Mouse (Mus musculus) lung, embryonic 16.5 days (tissue): ENCODE measurements around the gene Jazf1. TPM values are rescaled to one million over a fixed set of nuclear protein-coding genes. Genes with fewer than 3 reads are reported as not detected.
A peak's percentile ranks its signal among the peaks of the same experiment; 100 is the strongest.

Experiments used
- ATAC-seq: fragments of 200-750 bp; cut with Nextera tagmentation; 2 replicates; pipeline ENCODE4 v1.8.0; 2017; ENCODE audit warnings: low read depth, mild to moderate bottlenecking, moderate library complexity
- H3K27ac ChIP-seq: fragments of 300-500 bp; sonication (generic); 2 replicates; pipeline ENCODE4 v1.5.1; 2014; ENCODE audit warnings: mild to moderate bottlenecking, control low read depth, low read length
- H3K27me3 ChIP-seq: fragments of 300-500 bp; sonication (generic); 2 replicates; pipeline ENCODE4 v1.6.1; 2014; ENCODE audit warnings: low read depth, low read length, mixed read lengths; ENCODE audit not compliant: control insufficient read depth, insufficient read depth
- H3K36me3 ChIP-seq: fragments of 300-500 bp; sonication (generic); 2 replicates; pipeline ENCODE4 v1.6.1; 2014; ENCODE audit warnings: low read length; ENCODE audit not compliant: control insufficient read depth, insufficient read depth
- H3K4me1 ChIP-seq: fragments of 300-500 bp; sonication (generic); replicated peaks from 2 replicates; pipeline ENCODE4 v1.6.1; 2014; ENCODE audit warnings: low read length, mixed read lengths; ENCODE audit not compliant: control insufficient read depth, insufficient read depth
- H3K4me2 ChIP-seq: fragments of 300-500 bp; sonication (generic); 2 replicates; pipeline ENCODE4 v1.6.1; 2014; ENCODE audit warnings: low read depth, low read length, control low read depth
- H3K4me3 ChIP-seq: fragments of 300-500 bp; sonication (generic); 2 replicates; pipeline ENCODE4 v1.5.1; 2014; ENCODE audit warnings: mild to moderate bottlenecking, low read length, control low read depth
- H3K9ac ChIP-seq: fragments of 300-500 bp; sonication (generic); 2 replicates; pipeline ENCODE4 v1.6.1; 2014; ENCODE audit warnings: low read length, control low read depth
- H3K9me3 ChIP-seq: fragments of 300-500 bp; sonication (generic); 2 replicates; pipeline ENCODE4 v1.6.1; 2016; ENCODE audit warnings: low read length; ENCODE audit not compliant: control insufficient read depth
- WGBS: fragments of 180-500 bp; shearing (Covaris S2); extraction: QIAGEN DNeasy Blood & Tissue Kit; methylation state at CpG from one replicate; pipeline ENCODE4 v1.1.7; 2014; 5-methylcytosine and 5-hydroxymethylcytosine counted together
- polyA plus RNA-seq: library from polyadenylated mRNA; unstranded; fragments of >200 nt; fragmentation: Nextera tagmentation; extraction: Ambion mirVana; gene quantifications from 2 replicates; pipeline ENCODE4 v1.2.1, GENCODE M21; 2015

The Jazf1 gene
- polyA plus RNA-seq, 1 experiment from 2014 or later = 5.3 TPM

DNA sequence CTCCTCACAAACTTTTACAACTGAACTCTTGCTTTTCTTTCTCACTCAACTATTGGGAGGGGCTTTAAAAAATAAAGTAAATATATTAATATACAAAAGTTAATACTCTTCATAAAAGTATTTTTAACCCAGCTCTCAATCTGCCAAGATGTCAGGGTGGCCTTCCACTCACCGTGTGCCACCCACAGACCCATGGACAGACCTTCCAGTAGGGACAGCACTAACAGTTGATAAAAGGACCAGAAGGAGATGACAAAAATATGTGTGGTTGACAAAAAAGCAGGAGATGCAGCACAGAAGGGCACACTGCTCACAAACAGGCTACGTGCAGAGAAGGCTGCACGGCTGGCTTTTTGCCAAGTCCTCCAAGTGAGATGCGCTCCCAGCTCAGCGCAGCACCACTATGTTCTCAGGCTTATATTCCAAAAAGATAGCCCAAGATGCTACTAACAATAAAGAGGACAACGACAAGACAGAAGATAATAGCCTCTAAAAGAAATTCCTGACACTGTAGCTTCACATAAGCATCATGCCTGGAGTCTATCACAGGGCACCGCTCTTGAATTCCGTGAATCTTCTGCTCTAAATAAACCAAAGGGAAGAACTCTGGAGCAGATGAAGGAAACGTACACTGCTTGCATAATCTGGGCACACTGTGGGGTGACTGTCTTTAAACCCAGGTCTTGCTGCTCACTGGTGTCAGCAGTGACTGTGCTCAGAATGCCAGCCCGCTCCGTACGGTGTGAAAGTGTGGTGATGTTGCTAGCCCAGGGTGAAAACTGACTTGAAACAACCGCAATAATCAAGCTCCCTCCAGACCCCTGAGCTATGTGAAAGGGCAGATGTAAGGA lies 104.4 kb downstream of the Jazf1 start:
- no peak overlapping the region for H3K9ac ChIP-seq
- ATAC-seq = no peak; the same call in 1 of the 2 replicates
- 59% methylated on average over 13 of the region's 13 CpGs for WGBS
- H3K27me3 ChIP-seq = no peaks in the 10 kb centered on the region
- H3K4me1 ChIP-seq = peaks cover 17% of the 10 kb centered on the region
- no peak overlapping the region for H3K4me2 ChIP-seq
- peak overlapping the region; percentile 10; the same call in 1 of the 2 replicates for H3K27ac ChIP-seq
- no peaks in the 10 kb centered on the region for H3K36me3 ChIP-seq
- no peak overlapping the region for H3K4me3 ChIP-seq
- H3K9me3 ChIP-seq = no peaks in the 10 kb centered on the region

DNA sequence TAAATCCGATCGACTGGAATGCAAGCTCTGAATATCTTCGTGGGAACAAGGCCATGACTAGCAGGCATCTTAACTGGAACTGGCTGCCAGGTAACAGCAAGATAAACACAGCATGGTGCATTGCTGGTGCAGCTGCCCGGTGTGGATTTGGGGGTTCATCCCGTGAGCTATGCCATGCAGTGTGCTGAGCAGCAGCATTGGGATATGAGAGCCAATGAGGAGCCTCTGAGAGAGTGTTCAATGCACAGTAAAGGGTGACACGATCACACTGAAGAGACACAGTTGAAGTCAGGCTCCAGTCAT lies 105.0 kb downstream of the Jazf1 start:
- Histone ChIP-seq H3K4me1 (peaks cover 17% of the 10 kb centered on the region), H3K36me3 (no peaks in the 10 kb centered on the region), H3K9me3 (no peaks in the 10 kb centered on the region), H3K9ac (no peak overlapping the region), H3K4me2 (no peak overlapping the region), H3K27me3 (no peaks in the 10 kb centered on the region), H3K27ac (peak overlapping the region; percentile 10; the same call in 1 of the 2 replicates), H3K4me3 (no peak overlapping the region)
- 33% methylated on average over 6 of the region's 6 CpGs for WGBS
- 0 out of 2 replicates have a peak, but pooled peaks have one; percentile 2 for ATAC-seq

DNA sequence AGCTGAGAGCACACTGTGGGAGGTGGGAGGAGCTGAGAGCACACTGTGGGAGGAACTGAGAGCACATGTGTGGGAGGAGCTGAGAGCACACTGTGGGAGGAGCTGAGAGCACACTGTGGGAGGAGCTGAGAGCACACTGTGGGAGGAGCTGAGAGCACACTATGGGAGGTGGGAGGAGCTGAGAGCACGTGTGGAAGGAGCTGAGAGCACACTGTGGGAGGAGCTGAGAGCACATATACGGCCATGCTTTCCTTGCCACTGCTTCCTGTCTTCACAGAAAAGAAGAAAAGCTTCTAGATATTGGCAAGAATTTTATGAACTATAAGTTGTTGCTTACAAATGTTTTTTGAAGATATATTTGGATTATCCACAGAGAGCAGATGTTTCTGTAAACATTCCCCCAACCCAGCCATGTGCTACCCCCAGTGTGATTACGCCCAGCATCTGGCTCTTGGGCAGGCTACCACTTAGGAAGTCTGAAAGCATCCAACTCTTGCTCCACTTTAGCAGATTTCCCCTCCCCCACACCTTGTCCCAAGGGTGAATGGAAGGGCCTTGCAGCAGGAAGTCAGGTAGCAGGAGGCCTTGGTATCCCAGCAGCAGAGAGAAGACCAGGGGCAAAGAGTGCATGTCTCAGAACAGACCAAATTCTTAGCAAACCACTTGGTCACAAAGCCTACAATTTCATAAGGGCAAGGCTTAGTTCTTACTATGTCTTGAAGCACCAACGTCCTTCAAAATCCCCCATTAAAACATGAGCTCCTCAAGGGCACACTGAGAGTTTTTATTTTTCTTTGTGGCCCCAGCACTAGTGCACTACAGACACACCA lies 105.6 kb downstream of the Jazf1 start:
- peaks cover 17% of the 10 kb centered on the region for H3K4me1 ChIP-seq
- 0 out of 2 replicates have a peak overlapping the region, but pooled peaks have one; percentile 37 for H3K27ac ChIP-seq
- H3K4me2 ChIP-seq = no peak overlapping the region
- H3K36me3 ChIP-seq = no peaks in the 10 kb centered on the region
- H3K27me3 ChIP-seq = no peaks in the 10 kb centered on the region
- H3K4me3 ChIP-seq = no peak overlapping the region
- ATAC-seq = peak; percentile 74
- WGBS = 46% methylated on average over 4 of the region's 4 CpGs
- no peak overlapping the region for H3K9ac ChIP-seq
- H3K9me3 ChIP-seq = no peaks in the 10 kb centered on the region

DNA sequence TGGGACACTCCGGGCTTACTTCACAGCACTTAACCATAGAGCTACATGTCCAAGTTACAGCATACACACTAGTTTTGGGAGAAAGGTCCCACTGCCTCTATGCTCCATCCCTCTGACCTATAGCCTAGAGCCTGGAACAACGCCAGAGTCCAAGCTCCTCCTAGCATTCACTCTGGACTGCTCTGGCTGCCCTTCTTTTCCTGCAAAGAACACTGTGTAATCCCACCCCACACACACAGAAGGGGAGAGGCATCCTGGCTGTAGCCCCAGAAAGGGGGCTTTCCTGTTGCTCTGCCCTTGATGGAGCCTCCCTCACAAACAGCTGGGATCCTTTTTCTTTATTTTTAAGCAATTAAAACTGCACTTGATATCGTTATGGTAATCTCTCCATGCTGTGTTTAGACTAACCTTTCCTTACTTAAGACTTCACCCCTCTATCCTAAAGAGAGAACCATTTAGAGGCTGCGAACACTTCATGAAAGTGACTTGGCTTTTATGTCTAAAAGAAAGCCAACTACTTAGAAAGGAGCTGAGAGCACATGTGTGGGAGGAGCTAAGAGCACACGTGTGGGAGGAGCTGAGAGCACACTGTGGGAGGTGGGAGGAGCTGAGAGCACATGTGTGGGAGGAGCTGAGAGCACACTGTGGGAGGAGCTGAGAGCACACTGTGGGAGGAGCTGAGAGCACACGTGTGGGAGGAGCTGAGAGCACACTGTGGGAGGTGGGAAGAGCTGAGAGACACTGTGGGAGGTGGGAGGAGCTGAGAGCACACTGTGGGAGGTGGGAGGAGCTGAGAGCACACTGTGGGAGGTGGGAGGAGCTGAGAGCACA lies 106.6 kb downstream of the Jazf1 start:
- WGBS = 51% methylated on average over 6 of the region's 6 CpGs
- H3K4me2 ChIP-seq = no peak overlapping the region
- H3K9ac ChIP-seq = no peak overlapping the region
- H3K9me3 ChIP-seq = no peaks in the 10 kb centered on the region
- peak overlapping the region; percentile 20; the same call in 1 of the 2 replicates for H3K27ac ChIP-seq
- peak; percentile 56; the same call in 1 of the 2 replicates for ATAC-seq
- H3K27me3 ChIP-seq = no peaks in the 10 kb centered on the region
- H3K36me3 ChIP-seq = no peaks in the 10 kb centered on the region
- no peak overlapping the region for H3K4me3 ChIP-seq
- H3K4me1 ChIP-seq = peaks cover 17% of the 10 kb centered on the region

DNA sequence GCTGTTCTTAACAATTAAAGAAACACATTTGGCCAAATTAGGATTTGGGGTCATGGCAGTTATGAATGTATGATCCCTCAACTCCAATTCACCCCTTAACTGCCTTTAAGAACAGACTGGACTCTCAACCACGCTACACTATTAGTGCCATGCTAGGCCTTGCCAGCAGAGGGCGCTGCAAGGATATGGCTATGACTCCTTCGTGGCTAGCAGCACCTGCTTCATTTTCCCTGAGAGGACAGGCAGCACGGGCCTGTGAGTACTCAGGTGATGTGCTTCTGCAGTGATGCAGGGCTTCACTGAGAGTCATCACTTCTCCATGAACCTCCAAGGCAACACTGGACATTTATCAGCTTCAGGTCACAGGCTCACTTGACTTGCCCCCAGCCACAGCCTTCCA lies 110.7 kb downstream of the Jazf1 start:
- no peak overlapping the region for H3K4me2 ChIP-seq
- H3K27ac ChIP-seq = no peak overlapping the region
- no peak for ATAC-seq
- peaks cover 12% of the 10 kb centered on the region; the same call in 1 of the 2 replicates for H3K4me1 ChIP-seq
- no peaks in the 10 kb centered on the region for H3K36me3 ChIP-seq
- no peak overlapping the region for H3K4me3 ChIP-seq
- WGBS = 9% methylated on average over 4 of the region's 4 CpGs
- H3K27me3 ChIP-seq = no peaks in the 10 kb centered on the region
- H3K9ac ChIP-seq = no peak overlapping the region
- H3K9me3 ChIP-seq = no peaks in the 10 kb centered on the region

DNA sequence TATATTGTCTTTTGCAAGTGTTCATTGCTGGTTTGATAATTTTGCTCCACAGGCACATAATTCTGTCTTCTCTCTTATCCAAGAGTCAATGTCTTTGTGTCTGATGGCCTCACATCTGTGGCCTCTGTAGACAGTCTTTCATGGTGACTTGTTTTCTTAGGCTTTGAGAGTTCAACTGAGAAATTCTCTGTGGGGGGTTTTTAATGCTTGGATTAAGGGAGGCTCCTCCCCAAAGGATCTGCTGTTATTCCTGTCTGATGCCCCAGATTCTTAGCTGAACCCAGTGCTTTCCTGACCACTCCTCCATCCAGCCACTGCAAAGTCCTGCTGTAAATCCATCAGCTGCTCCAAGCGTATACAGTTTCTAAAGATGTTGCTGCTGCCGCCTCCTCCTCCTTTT lies 112.3 kb downstream of the Jazf1 start:
- Histone ChIP-seq H3K36me3 (no peaks in the 10 kb centered on the region), H3K4me3 (no peak overlapping the region), H3K4me1 (peaks cover 6% of the 10 kb centered on the region; the same call in 1 of the 2 replicates), H3K27ac (no peak overlapping the region), H3K4me2 (no peak overlapping the region), H3K27me3 (no peaks in the 10 kb centered on the region), H3K9ac (no peak overlapping the region), H3K9me3 (no peaks in the 10 kb centered on the region)
- ATAC-seq = no peak
- WGBS = 79% methylated on average over 2 of the region's 2 CpGs

DNA sequence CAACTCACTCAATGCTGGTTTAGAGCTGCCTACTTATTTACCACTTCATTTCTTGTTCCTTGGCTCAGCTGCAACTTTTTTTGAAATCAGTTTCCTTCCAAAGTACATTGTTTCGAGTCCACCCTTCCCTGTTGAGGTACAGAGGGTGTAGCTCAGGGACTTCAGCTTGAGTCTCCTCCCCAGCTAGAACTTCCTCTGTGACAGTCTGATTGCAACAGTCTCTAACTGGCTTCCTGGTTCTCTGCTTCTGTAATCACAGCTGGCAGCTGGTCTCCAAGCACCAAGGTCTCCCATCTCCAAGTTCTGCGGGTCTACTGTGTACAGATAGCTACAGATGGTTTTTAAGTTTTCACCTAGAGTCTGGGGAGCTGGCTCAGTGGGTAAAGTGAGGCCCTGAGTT lies 113.1 kb downstream of the Jazf1 start:
- ATAC-seq = no peak
- H3K9me3 ChIP-seq = no peaks in the 10 kb centered on the region
- no peak overlapping the region for H3K4me3 ChIP-seq
- H3K36me3 ChIP-seq = no peaks in the 10 kb centered on the region
- WGBS = 61% methylated on average over 2 of the region's 2 CpGs
- H3K27me3 ChIP-seq = no peaks in the 10 kb centered on the region
- no peak overlapping the region for H3K27ac ChIP-seq
- H3K4me1 ChIP-seq = peaks cover 6% of the 10 kb centered on the region; the same call in 1 of the 2 replicates
- H3K9ac ChIP-seq = no peak overlapping the region
- H3K4me2 ChIP-seq = no peak overlapping the region

DNA sequence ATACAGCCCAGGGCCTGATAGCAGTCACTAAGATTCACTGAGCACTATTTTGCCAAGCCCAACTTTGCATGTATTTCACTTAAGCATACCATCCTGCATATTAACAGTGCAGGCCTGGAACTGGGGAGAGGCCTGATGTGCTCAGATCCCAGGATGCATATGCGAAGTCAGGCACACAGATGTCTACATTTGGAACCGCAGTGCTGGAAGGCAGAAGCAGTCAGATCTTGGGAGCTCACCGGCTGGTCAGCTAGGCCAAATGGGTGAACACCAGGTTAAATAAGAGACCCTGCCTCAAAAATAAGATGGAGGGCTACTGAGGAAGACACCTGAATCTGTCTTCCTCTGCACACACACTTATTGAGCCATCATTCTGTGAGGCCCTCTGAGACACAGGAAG lies 113.6 kb downstream of the Jazf1 start:
- H3K36me3 ChIP-seq = no peaks in the 10 kb centered on the region
- no peak overlapping the region for H3K4me2 ChIP-seq
- WGBS = 91% methylated on average over 3 of the region's 3 CpGs
- H3K9ac ChIP-seq = no peak overlapping the region
- peaks cover 6% of the 10 kb centered on the region; the same call in 1 of the 2 replicates for H3K4me1 ChIP-seq
- peak overlapping the region; percentile 67 for H3K27ac ChIP-seq
- no peaks in the 10 kb centered on the region for H3K27me3 ChIP-seq
- H3K4me3 ChIP-seq = no peak overlapping the region
- H3K9me3 ChIP-seq = no peaks in the 10 kb centered on the region
- no peak for ATAC-seq
